Mouse (Mus musculus) midbrain, embryonic 10.5 days (tissue): ENCODE measurements around the gene Clcn5. TPM values are rescaled to one million over a fixed set of nuclear protein-coding genes. Genes with fewer than 3 reads are reported as not detected.
A peak's percentile ranks its signal among the peaks of the same experiment; 100 is the strongest.

Source experiments
- DNase-seq: peaks from one replicate; pipeline ENCODE4 v3.0.0-alpha.2; 2017; ENCODE audit warnings: low spot score
- H3K27ac ChIP-seq: fragments of 300-500 bp; sonication (generic); replicated peaks from 2 replicates; pipeline ENCODE4 v1.5.1; 2016; ENCODE audit warnings: mild to moderate bottlenecking
- H3K27me3 ChIP-seq: fragments of 300-500 bp; sonication (generic); 2 replicates; pipeline ENCODE4 v1.6.1; 2016; ENCODE audit warnings: low read depth, mild to moderate bottlenecking; ENCODE audit not compliant: poor library complexity, severe bottlenecking
- H3K36me3 ChIP-seq: fragments of 300-500 bp; sonication (generic); 2 replicates; pipeline ENCODE4 v1.6.1; 2016; ENCODE audit warnings: mild to moderate bottlenecking, moderate library complexity
- H3K4me1 ChIP-seq: fragments of 300-500 bp; sonication (generic); 2 replicates; pipeline ENCODE4 v1.6.1; 2016
- H3K4me3 ChIP-seq: fragments of 300-500 bp; sonication (generic); 2 replicates; pipeline ENCODE4 v1.5.1; 2016; ENCODE audit warnings: mild to moderate bottlenecking, moderate library complexity
- H3K9me3 ChIP-seq: fragments of 300-500 bp; sonication (generic); replicated peaks from 2 replicates; pipeline ENCODE4 v1.6.1; 2016; ENCODE audit warnings: mild to moderate bottlenecking
- WGBS: fragments of 180-500 bp; shearing (Covaris S2); methylation state at CpG from one replicate; pipeline ENCODE4 v1.1.7; 2016; 5-methylcytosine and 5-hydroxymethylcytosine counted together
- microRNA counts: library from miRNA; unstranded; fragments of <30 nt; microRNA quantifications from one replicate; lab custom pipeline; 2017
- microRNA-seq: library from miRNA; unstranded; fragments of <30 nt; microRNA quantifications from one replicate; pipeline ENCODE4, GENCODE M21; 2017
- polyA plus RNA-seq: library from polyadenylated mRNA; unstranded; fragments of >200 nt; fragmentation: Nextera tagmentation; extraction: Ambion mirVana; gene quantifications from 2 replicates; pipeline ENCODE4 v1.2.1, GENCODE M21; 2016

Clcn5 gene
- polyA plus RNA-seq, 1 experiment from 2014 or later, result 11.4 TPM

DNA sequence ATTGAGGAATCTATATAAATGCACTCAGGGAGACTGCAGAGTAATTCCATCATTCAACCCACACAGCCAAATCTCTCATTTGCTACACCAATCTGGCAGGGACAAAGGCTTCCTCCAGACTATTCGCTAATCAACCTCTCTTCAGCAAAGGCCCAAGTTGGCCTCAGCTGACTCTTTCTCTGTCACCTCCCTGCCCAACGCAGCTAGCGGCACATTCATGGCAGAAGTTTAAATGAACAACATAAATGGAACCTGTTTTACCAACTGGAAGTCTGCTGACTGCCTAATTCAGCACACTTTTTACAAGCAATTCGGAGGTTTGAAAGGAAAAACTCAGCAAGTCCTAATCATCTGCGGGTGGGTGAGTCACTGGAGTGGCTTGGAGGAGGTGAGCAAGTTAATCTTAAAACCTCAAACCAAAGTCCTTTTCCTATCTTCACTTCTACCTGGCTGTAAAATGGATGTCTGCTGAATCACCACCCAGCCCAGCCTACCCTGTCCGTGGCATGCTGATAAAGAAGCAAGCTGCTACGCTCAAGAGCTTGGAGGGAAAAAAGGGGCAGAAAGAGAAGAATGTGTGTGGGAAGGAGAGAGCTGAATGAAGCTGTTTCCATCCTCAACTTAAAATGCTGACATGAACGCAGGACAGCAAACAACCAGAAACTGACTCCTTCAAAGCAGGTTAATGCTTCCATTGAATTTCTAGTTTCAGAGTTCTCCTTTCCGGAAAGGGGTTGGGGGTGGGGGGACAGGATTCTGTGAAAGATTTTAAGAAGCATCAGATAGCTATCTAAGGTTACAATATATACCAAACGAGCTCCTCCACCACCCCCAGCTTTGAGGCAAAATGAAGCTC, 131.5 kb downstream of the Clcn5 start:
- Histone ChIP-seq H3K4me3 (peak overlapping the region; percentile 54), H3K36me3 (peaks cover 27% of the 10 kb centered on the region), H3K27me3 (no peaks in the 10 kb centered on the region), H3K9me3 (no peaks in the 10 kb centered on the region), H3K4me1 (peaks cover 14% of the 10 kb centered on the region; the same call in 1 of the 2 replicates), H3K27ac (peak overlapping the region; percentile 84)
- peak; percentile 13 for DNase-seq
- WGBS, result 35% methylated on average over 10 of the region's 10 CpGs

GRCm38 (mm10) chrX:7170156-7170555, 149.0 kb downstream of the Clcn5 start:
- Histone ChIP-seq H3K27ac (no peak overlapping the region), H3K27me3 (no peaks in the 10 kb centered on the region), H3K4me3 (no peak overlapping the region), H3K36me3 (peaks cover 37% of the 10 kb centered on the region), H3K9me3 (no peaks in the 10 kb centered on the region), H3K4me1 (no peaks in the 10 kb centered on the region)
- WGBS, result 89% methylated on average over 5 of the region's 5 CpGs
- no peak for DNase-seq

- H3K4me1 ChIP-seq, result no peaks in the 10 kb centered on the region
- H3K4me3 ChIP-seq, result no peak overlapping the region
- H3K9me3 ChIP-seq, result no peaks in the 10 kb centered on the region
- H3K27me3 ChIP-seq, result no peaks in the 10 kb centered on the region
- H3K36me3 ChIP-seq, result peaks cover 38% of the 10 kb centered on the region
- 79% methylated on average over 5 of the region's 5 CpGs for WGBS
- no peak for DNase-seq
- no peak overlapping the region for H3K27ac ChIP-seq
Observed at GRCm38 (mm10) chrX:7168799-7169198, 150.4 kb downstream of the Clcn5 start.

DNA sequence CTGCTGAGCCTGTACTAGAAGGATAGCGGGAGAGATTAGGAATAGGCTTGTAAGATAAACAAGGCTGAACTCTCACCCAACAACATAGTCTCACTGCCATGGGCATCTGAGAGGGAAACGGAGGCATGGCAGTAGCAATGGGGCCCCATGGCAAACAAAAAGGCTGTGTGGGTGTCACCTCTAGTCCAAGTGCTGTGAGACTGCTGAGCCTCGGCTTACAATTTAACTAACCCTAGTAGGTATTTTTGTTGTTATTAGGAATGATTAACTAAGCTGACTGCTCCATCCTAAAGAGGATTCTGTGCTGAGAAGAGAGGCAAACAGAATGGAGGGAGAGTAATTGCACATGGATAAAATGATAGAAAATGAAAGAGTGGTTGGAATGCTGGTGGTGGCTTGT, 161.2 kb downstream of the Clcn5 start:
- WGBS, result 81% methylated on average over 3 of the region's 3 CpGs
- peaks cover 48% of the 10 kb centered on the region for H3K36me3 ChIP-seq

GRCm38 (mm10) chrX:7156026-7156732, 163.0 kb downstream of the Clcn5 start:
- Histone ChIP-seq H3K9me3 (no peaks in the 10 kb centered on the region; the same call in 1 of the 2 replicates), H3K4me3 (no peak overlapping the region), H3K27me3 (no peaks in the 10 kb centered on the region), H3K36me3 (peaks cover 37% of the 10 kb centered on the region), H3K4me1 (no peaks in the 10 kb centered on the region; the same call in 1 of the 2 replicates), H3K27ac (no peak overlapping the region)
- 64% methylated on average over 6 of the region's 6 CpGs for WGBS
- no peak for DNase-seq

More for the DNA sequence above, 161.2 kb downstream of the Clcn5 start:
- DNase-seq, result no peak
- Histone ChIP-seq H3K4me1 (no peaks in the 10 kb centered on the region; the same call in 1 of the 2 replicates), H3K4me3 (no peak overlapping the region), H3K27ac (no peak overlapping the region), H3K27me3 (no peaks in the 10 kb centered on the region), H3K9me3 (no peaks in the 10 kb centered on the region)

- WGBS, result 81% methylated on average over 4 of the region's 4 CpGs
- no peak for DNase-seq
- Histone ChIP-seq H3K36me3 (no peaks in the 10 kb centered on the region), H3K4me1 (no peaks in the 10 kb centered on the region), H3K27me3 (no peaks in the 10 kb centered on the region), H3K9me3 (no peaks in the 10 kb centered on the region; the same call in 1 of the 2 replicates), H3K4me3 (no peak overlapping the region), H3K27ac (no peak overlapping the region)
Observed at GRCm38 (mm10) chrX:7150129-7150528, 169.0 kb downstream of the Clcn5 start.

DNA sequence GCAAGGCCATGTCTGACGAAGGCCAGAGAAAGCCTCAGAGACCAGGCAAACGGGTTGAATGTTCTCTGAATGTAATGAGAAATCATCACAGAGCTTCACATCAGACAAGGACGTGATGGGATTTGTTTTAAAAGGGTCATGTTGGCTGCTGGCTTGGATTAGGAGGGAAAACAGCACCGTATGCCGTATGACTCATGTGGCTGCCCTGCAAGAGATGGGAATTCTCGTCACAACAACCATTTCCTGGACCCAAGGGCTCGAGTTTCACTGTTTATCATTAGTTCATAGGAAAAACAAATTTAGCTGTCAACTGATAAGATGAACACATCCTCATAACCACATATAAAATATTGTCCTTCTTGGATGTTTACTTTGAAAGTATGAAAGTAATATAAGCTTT, 173.0 kb downstream of the Clcn5 start:
- Histone ChIP-seq H3K4me1 (no peaks in the 10 kb centered on the region), H3K4me3 (no peak overlapping the region), H3K36me3 (no peaks in the 10 kb centered on the region), H3K9me3 (no peaks in the 10 kb centered on the region), H3K27ac (no peak overlapping the region), H3K27me3 (no peaks in the 10 kb centered on the region)
- 78% methylated on average over 7 of the region's 7 CpGs for WGBS
- no peak for DNase-seq

DNA sequence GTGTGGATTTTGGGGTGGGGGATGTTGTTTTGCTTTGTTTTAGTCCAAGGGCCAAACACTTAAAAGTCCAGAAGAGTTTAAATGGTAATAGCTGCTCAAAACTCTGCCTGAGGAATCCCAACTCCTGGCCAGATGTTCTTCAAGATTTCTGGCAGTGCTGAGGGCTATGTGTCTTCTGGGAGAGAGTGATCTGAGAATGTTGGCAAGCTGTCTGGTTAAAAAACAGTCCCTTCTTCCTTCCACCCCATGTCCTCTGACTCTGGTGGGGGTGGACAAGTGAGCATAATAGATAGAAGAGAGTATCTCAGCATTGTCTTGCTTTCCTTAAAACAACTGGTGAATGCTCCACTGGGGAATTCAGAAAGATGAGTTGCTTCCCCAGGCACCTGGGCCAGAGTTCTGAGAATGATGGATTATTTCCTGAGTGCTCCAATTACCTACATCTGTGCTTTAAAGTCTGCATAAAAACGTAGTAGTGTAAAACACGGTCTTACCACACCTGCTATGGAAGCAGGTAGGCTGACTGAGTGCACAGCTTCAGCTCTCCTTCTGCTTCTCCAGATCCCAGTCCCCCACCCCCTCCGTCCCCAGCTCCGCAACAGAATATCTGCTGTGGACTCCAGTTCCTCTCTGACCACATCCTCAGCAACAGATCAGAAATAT, 197.4 kb downstream of the Clcn5 start:
- 86% methylated on average over 4 of the region's 4 CpGs for WGBS
- DNase-seq, result no peak
- Histone ChIP-seq H3K4me1 (no peaks in the 10 kb centered on the region), H3K9me3 (no peaks in the 10 kb centered on the region), H3K27me3 (no peaks in the 10 kb centered on the region), H3K4me3 (no peak overlapping the region), H3K36me3 (no peaks in the 10 kb centered on the region), H3K27ac (no peak overlapping the region)

DNA sequence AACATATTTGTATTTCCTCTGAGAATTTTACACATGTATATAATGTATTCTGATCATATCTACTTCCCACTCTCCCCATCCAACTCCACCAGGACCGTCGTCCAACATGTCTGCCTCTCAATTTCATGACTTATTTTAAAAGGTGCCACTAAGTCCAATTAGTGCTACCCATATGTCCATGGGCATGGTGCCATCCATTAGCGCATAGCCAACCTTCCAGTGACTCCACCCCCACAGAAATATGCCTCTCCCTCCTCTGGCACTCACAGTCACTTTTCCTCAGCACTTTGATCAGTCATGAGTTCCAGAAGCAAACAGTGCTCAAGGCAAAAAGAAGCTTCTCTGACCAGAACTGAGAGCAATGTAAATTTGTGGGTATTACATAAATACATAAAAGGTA, 204.3 kb downstream of the Clcn5 start:
- DNase-seq, result no peak
- Histone ChIP-seq H3K4me3 (no peak overlapping the region), H3K9me3 (no peaks in the 10 kb centered on the region; the same call in 1 of the 2 replicates), H3K4me1 (no peaks in the 10 kb centered on the region), H3K27ac (no peak overlapping the region), H3K27me3 (no peaks in the 10 kb centered on the region), H3K36me3 (no peaks in the 10 kb centered on the region)
- 87% methylated on average over 3 of the region's 3 CpGs for WGBS

MicroRNAs within 50 kb of the gene (microRNA counts, 519-probe panel; counts per million panel counts)
- microRNA mmu-miR-188-3p (lab: Ali Mortazavi, UCI), result not detected
- not detected for microRNA mmu-miR-188-5p (lab: Ali Mortazavi, UCI)
- 4,786 counts per million, percentile 26 among the panel's probes with 10 or more counts for microRNA mmu-miR-362-3p (lab: Ali Mortazavi, UCI)
- microRNA mmu-miR-362-5p (lab: Ali Mortazavi, UCI), result not detected
- microRNA mmu-miR-500 (lab: Ali Mortazavi, UCI), result not detected
- not detected for microRNA mmu-miR-501-3p (lab: Ali Mortazavi, UCI)
- microRNA mmu-miR-501-5p (lab: Ali Mortazavi, UCI), result not detected
- microRNA mmu-miR-532-3p (lab: Ali Mortazavi, UCI), result not detected
- 5,964 counts per million, percentile 48 among the panel's probes with 10 or more counts for microRNA mmu-miR-532-5p (lab: Ali Mortazavi, UCI)

Small RNA genes within 50 kb of the gene (microRNA-seq; reads per million reads assigned to microRNA genes)
- gene Mir188 (1,565 reads per million, percentile 81 among the genes with 10 or more reads in this experiment), gene Mir362 (89.5 reads per million, percentile 48 among the genes with 10 or more reads in this experiment), gene Mir500 (108 reads per million, percentile 52 among the genes with 10 or more reads in this experiment), gene Mir501 (621 reads per million, percentile 71 among the genes with 10 or more reads in this experiment), gene Mir532 (1,989 reads per million, percentile 83 among the genes with 10 or more reads in this experiment)

Other genes starting within 250 kb of the Clcn5 start
- gene Usp27x, start 56.5 kb upstream of the Clcn5 start, polyA plus RNA-seq, result 0.64 and 0.70 TPM in 2 replicates